Mouse (Mus musculus): Measurements from ENCODE around the gene Olfr559. TPM values are rescaled to one million over a fixed set of nuclear protein-coding genes. Genes with fewer than 3 reads are reported as not detected.

Gene Olfr559
- not detected for polyA plus RNA-seq (2015; fragmentation: Illumina TruSeq; extraction: RNeasy Lipid Tissue Mini Kit (QIAGEN cat#74804); ENCODE audit: insufficient read depth, low replicate concordance)

GRCm38 (mm10) chr7:102727391-102727790, at the start of gene Olfr559:
Gene Olfr559, minus strand, starts transcription at chr7:102727491.

GRCm38 (mm10) chr7:102770921-102771320, 43.6 kb upstream of the Olfr559 start, which contains the start of gene Olfr561:
Gene Olfr561, plus strand, starts transcription at chr7:102771221.

DNA sequence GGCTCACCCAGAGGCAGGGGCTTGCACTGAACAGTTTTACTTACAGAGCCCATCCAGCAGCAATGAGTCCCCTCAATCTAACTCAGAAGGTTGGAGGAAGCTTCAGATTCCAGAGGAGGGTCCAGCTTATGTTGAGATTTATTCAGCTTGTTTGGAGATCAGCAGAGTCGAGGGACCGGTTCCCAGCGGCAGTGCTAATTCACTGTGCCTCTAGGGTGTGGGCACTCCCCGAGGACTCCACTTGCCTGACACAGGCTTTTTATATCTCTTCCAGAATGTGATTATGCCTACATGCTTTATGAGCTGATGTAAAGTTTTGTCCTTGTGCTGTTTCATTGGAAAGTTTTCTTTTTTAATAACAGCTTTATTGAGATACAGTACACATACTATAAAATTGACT, 32.0 kb upstream of the Olfr559 start, which contains the start of the genes Olfr560 and Olfr78:
TSS of gene Olfr560 (minus strand) at position 101 of the 400 bp plus-strand sequence.
TSS of gene Olfr78 (minus strand) at position 206 of the 400 bp plus-strand sequence.

DNA sequence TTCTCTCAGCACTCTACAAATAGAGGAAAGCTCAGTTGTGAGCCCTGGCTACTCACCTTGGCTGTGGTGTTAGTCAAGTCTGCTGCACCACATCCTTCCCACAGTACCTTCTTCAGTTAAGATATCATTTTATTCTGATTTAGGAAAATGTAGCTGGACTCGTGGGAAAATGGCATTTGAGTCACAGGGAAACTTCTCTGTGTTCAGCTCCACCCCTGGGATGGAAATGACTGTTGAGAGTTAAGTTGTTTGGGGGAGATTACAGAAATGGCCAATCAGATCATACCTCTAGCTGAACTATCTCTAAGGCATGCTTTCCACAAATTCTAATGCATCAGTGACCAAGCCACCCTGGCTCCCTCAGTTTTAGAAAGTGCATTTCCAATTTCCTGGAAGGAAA, 8.3 kb downstream of the Olfr559 start, which contains the start of gene Olfr33:
TSS of gene Olfr33 (minus strand) at position 101 of the 400 bp plus-strand sequence.

GRCm38 (mm10) chr7:102701915-102702314, 25.4 kb downstream of the Olfr559 start, which contains the start of gene Olfr558:
Gene Olfr558, plus strand, starts transcription at chr7:102702215.

GRCm38 (mm10) chr7:102695358-102696125, 31.7 kb downstream of the Olfr559 start, which contains the start of gene Olfr557:
Gene Olfr557, plus strand, starts transcription at chr7:102695910.

GRCm38 (mm10) chr7:102686944-102687501, 40.3 kb downstream of the Olfr559 start, which contains the start of gene Trim68:
Gene Trim68, minus strand, starts transcription at chr7:102687327.

Other genes starting within 250 kb of the Olfr559 start
- gene Olfr543, start 245.8 kb downstream of the Olfr559 start, polyA plus RNA-seq (2015; fragmentation: Illumina TruSeq; extraction: RNeasy Lipid Tissue Mini Kit (QIAGEN cat#74804); ENCODE audit: insufficient read depth, low replicate concordance): not detected
- not detected for gene Olfr544, start 239.2 kb downstream of the Olfr559 start, polyA plus RNA-seq (2015; fragmentation: Illumina TruSeq; extraction: RNeasy Lipid Tissue Mini Kit (QIAGEN cat#74804); ENCODE audit: insufficient read depth, low replicate concordance)
- gene Olfr545, start 227.9 kb downstream of the Olfr559 start, polyA plus RNA-seq (2015; fragmentation: Illumina TruSeq; extraction: RNeasy Lipid Tissue Mini Kit (QIAGEN cat#74804); ENCODE audit: insufficient read depth, low replicate concordance): not detected
- gene Olfr547, start 192.7 kb downstream of the Olfr559 start, polyA plus RNA-seq (2015; fragmentation: Illumina TruSeq; extraction: RNeasy Lipid Tissue Mini Kit (QIAGEN cat#74804); ENCODE audit: insufficient read depth, low replicate concordance): not detected
- not detected for gene Olfr548-ps1, start 186.6 kb downstream of the Olfr559 start, polyA plus RNA-seq (2015; fragmentation: Illumina TruSeq; extraction: RNeasy Lipid Tissue Mini Kit (QIAGEN cat#74804); ENCODE audit: insufficient read depth, low replicate concordance)
- not detected for gene Olfr549, start 177.6 kb downstream of the Olfr559 start, polyA plus RNA-seq (2015; fragmentation: Illumina TruSeq; extraction: RNeasy Lipid Tissue Mini Kit (QIAGEN cat#74804); ENCODE audit: insufficient read depth, low replicate concordance)
- gene Trim21, start 162.0 kb downstream of the Olfr559 start, polyA plus RNA-seq (2015; fragmentation: Illumina TruSeq; extraction: RNeasy Lipid Tissue Mini Kit (QIAGEN cat#74804); ENCODE audit: insufficient read depth, low replicate concordance): 58.5 TPM
- gene Olfr550, start 156.0 kb downstream of the Olfr559 start, polyA plus RNA-seq (2015; fragmentation: Illumina TruSeq; extraction: RNeasy Lipid Tissue Mini Kit (QIAGEN cat#74804); ENCODE audit: insufficient read depth, low replicate concordance): not detected
- gene Olfr551, start 135.6 kb downstream of the Olfr559 start, polyA plus RNA-seq (2015; fragmentation: Illumina TruSeq; extraction: RNeasy Lipid Tissue Mini Kit (QIAGEN cat#74804); ENCODE audit: insufficient read depth, low replicate concordance): not detected
- gene Olfr552, start 129.7 kb downstream of the Olfr559 start, polyA plus RNA-seq (2015; fragmentation: Illumina TruSeq; extraction: RNeasy Lipid Tissue Mini Kit (QIAGEN cat#74804); ENCODE audit: insufficient read depth, low replicate concordance): not detected
- not detected for gene Olfr553, start 109.3 kb downstream of the Olfr559 start, polyA plus RNA-seq (2015; fragmentation: Illumina TruSeq; extraction: RNeasy Lipid Tissue Mini Kit (QIAGEN cat#74804); ENCODE audit: insufficient read depth, low replicate concordance)
- not detected for gene Olfr554, start 89.1 kb downstream of the Olfr559 start, polyA plus RNA-seq (2015; fragmentation: Illumina TruSeq; extraction: RNeasy Lipid Tissue Mini Kit (QIAGEN cat#74804); ENCODE audit: insufficient read depth, low replicate concordance)
- gene Olfr555, start 68.7 kb downstream of the Olfr559 start, polyA plus RNA-seq (2015; fragmentation: Illumina TruSeq; extraction: RNeasy Lipid Tissue Mini Kit (QIAGEN cat#74804); ENCODE audit: insufficient read depth, low replicate concordance): not detected
- gene Olfr556, start 62.6 kb downstream of the Olfr559 start, polyA plus RNA-seq (2015; fragmentation: Illumina TruSeq; extraction: RNeasy Lipid Tissue Mini Kit (QIAGEN cat#74804); ENCODE audit: insufficient read depth, low replicate concordance): not detected
- 25.7 TPM for gene Trim68, start 40.2 kb downstream of the Olfr559 start, polyA plus RNA-seq (2015; fragmentation: Illumina TruSeq; extraction: RNeasy Lipid Tissue Mini Kit (QIAGEN cat#74804); ENCODE audit: insufficient read depth, low replicate concordance)
- gene Olfr557, start 31.6 kb downstream of the Olfr559 start, polyA plus RNA-seq (2015; fragmentation: Illumina TruSeq; extraction: RNeasy Lipid Tissue Mini Kit (QIAGEN cat#74804); ENCODE audit: insufficient read depth, low replicate concordance): not detected
- 0.52 TPM for gene Olfr558, start 25.3 kb downstream of the Olfr559 start, polyA plus RNA-seq (2015; fragmentation: Illumina TruSeq; extraction: RNeasy Lipid Tissue Mini Kit (QIAGEN cat#74804); ENCODE audit: insufficient read depth, low replicate concordance)
- not detected for gene Olfr33, start 8.4 kb downstream of the Olfr559 start, polyA plus RNA-seq (2015; fragmentation: Illumina TruSeq; extraction: RNeasy Lipid Tissue Mini Kit (QIAGEN cat#74804); ENCODE audit: insufficient read depth, low replicate concordance)
- gene Olfr560, start 31.9 kb upstream of the Olfr559 start, polyA plus RNA-seq (2015; fragmentation: Illumina TruSeq; extraction: RNeasy Lipid Tissue Mini Kit (QIAGEN cat#74804); ENCODE audit: insufficient read depth, low replicate concordance): not detected
- gene Olfr78, start 32.0 kb upstream of the Olfr559 start, polyA plus RNA-seq (2015; fragmentation: Illumina TruSeq; extraction: RNeasy Lipid Tissue Mini Kit (QIAGEN cat#74804); ENCODE audit: insufficient read depth, low replicate concordance): 0.35 TPM
- not detected for gene Olfr561, start 43.7 kb upstream of the Olfr559 start, polyA plus RNA-seq (2015; fragmentation: Illumina TruSeq; extraction: RNeasy Lipid Tissue Mini Kit (QIAGEN cat#74804); ENCODE audit: insufficient read depth, low replicate concordance)
- gene Olfr564, start 76.0 kb upstream of the Olfr559 start, polyA plus RNA-seq (2015; fragmentation: Illumina TruSeq; extraction: RNeasy Lipid Tissue Mini Kit (QIAGEN cat#74804); ENCODE audit: insufficient read depth, low replicate concordance): not detected
- not detected for gene Olfr566, start 131.3 kb upstream of the Olfr559 start, polyA plus RNA-seq (2015; fragmentation: Illumina TruSeq; extraction: RNeasy Lipid Tissue Mini Kit (QIAGEN cat#74804); ENCODE audit: insufficient read depth, low replicate concordance)
- not detected for gene Olfr568, start 149.6 kb upstream of the Olfr559 start, polyA plus RNA-seq (2015; fragmentation: Illumina TruSeq; extraction: RNeasy Lipid Tissue Mini Kit (QIAGEN cat#74804); ENCODE audit: insufficient read depth, low replicate concordance)
- gene Olfr569, start 163.4 kb upstream of the Olfr559 start, polyA plus RNA-seq (2015; fragmentation: Illumina TruSeq; extraction: RNeasy Lipid Tissue Mini Kit (QIAGEN cat#74804); ENCODE audit: insufficient read depth, low replicate concordance): not detected
- not detected for gene Olfr570, start 167.1 kb upstream of the Olfr559 start, polyA plus RNA-seq (2015; fragmentation: Illumina TruSeq; extraction: RNeasy Lipid Tissue Mini Kit (QIAGEN cat#74804); ENCODE audit: insufficient read depth, low replicate concordance)
- gene Olfr571, start 190.0 kb upstream of the Olfr559 start, polyA plus RNA-seq (2015; fragmentation: Illumina TruSeq; extraction: RNeasy Lipid Tissue Mini Kit (QIAGEN cat#74804); ENCODE audit: insufficient read depth, low replicate concordance): not detected
- not detected for gene Olfr572, start 196.9 kb upstream of the Olfr559 start, polyA plus RNA-seq (2015; fragmentation: Illumina TruSeq; extraction: RNeasy Lipid Tissue Mini Kit (QIAGEN cat#74804); ENCODE audit: insufficient read depth, low replicate concordance)
- not detected for gene Olfr573-ps1, start 215.1 kb upstream of the Olfr559 start, polyA plus RNA-seq (2015; fragmentation: Illumina TruSeq; extraction: RNeasy Lipid Tissue Mini Kit (QIAGEN cat#74804); ENCODE audit: insufficient read depth, low replicate concordance)
- not detected for gene Olfr574, start 221.0 kb upstream of the Olfr559 start, polyA plus RNA-seq (2015; fragmentation: Illumina TruSeq; extraction: RNeasy Lipid Tissue Mini Kit (QIAGEN cat#74804); ENCODE audit: insufficient read depth, low replicate concordance)
- not detected for gene Olfr575, start 231.3 kb upstream of the Olfr559 start, polyA plus RNA-seq (2015; fragmentation: Illumina TruSeq; extraction: RNeasy Lipid Tissue Mini Kit (QIAGEN cat#74804); ENCODE audit: insufficient read depth, low replicate concordance)
- not detected for gene Olfr576, start 235.2 kb upstream of the Olfr559 start, polyA plus RNA-seq (2015; fragmentation: Illumina TruSeq; extraction: RNeasy Lipid Tissue Mini Kit (QIAGEN cat#74804); ENCODE audit: insufficient read depth, low replicate concordance)
- gene Olfr577, start 248.5 kb upstream of the Olfr559 start, polyA plus RNA-seq (2015; fragmentation: Illumina TruSeq; extraction: RNeasy Lipid Tissue Mini Kit (QIAGEN cat#74804); ENCODE audit: insufficient read depth, low replicate concordance): not detected

All from spleen, adult 10 weeks (tissue).